Mouse (Mus musculus) hindbrain, embryonic 15.5 days (tissue): ENCODE results near the gene Ttc30a1. TPM values are rescaled to one million over a fixed set of nuclear protein-coding genes. Genes with fewer than 3 reads are reported as not detected.
"Not testable (repeated sequence)": the region's sequence is repeated elsewhere in the genome, so short reads cannot be mapped to it uniquely, and the experiment has no call there.

Experiments
- ATAC-seq: fragments of 200-750 bp; cut with Nextera tagmentation; 2 replicates; pipeline ENCODE4 v1.8.0; 2017; ENCODE audit warnings: low read depth, moderate number of reproducible peaks, moderate TSS enrichment; ENCODE audit not compliant: low FRiP score
- H3K27ac ChIP-seq: fragments of 300-500 bp; sonication (generic); replicated peaks from 2 replicates; pipeline ENCODE4 v1.5.1; 2015; ENCODE audit warnings: mild to moderate bottlenecking, inconsistent platforms
- H3K27me3 ChIP-seq: fragments of 300-500 bp; sonication (generic); 2 replicates; pipeline ENCODE4 v1.6.1; 2015; ENCODE audit warnings: control low read depth, inconsistent platforms
- H3K36me3 ChIP-seq: fragments of 300-500 bp; sonication (generic); 2 replicates; pipeline ENCODE4 v1.6.1; 2015; ENCODE audit warnings: control low read depth, inconsistent platforms
- H3K4me1 ChIP-seq: fragments of 300-500 bp; sonication (generic); replicated peaks from 2 replicates; pipeline ENCODE4 v1.6.1; 2015; ENCODE audit warnings: control low read depth, inconsistent platforms
- H3K4me2 ChIP-seq: fragments of 300-500 bp; sonication (generic); 2 replicates; pipeline ENCODE4 v1.6.1; 2015; ENCODE audit warnings: moderate library complexity, mild to moderate bottlenecking, inconsistent platforms
- H3K4me3 ChIP-seq: fragments of 300-500 bp; sonication (generic); 2 replicates; pipeline ENCODE4 v1.5.1; 2015; ENCODE audit warnings: mild to moderate bottlenecking, inconsistent platforms
- H3K9ac ChIP-seq: fragments of 300-500 bp; sonication (generic); 2 replicates; pipeline ENCODE4 v1.6.1; 2015; ENCODE audit warnings: inconsistent platforms
- H3K9me3 ChIP-seq: fragments of 300-500 bp; sonication (generic); 2 replicates; pipeline ENCODE4 v1.6.1; 2016; ENCODE audit warnings: control low read depth, inconsistent platforms
- WGBS: fragments of 180-500 bp; shearing (Covaris S2); methylation state at CpG from one replicate; pipeline ENCODE4 v1.1.7; 2015; 5-methylcytosine and 5-hydroxymethylcytosine counted together
- polyA plus RNA-seq: library from polyadenylated mRNA; unstranded; fragments of >200 nt; fragmentation: Nextera tagmentation; extraction: Ambion mirVana; gene quantifications from 2 replicates; pipeline ENCODE4 v1.2.1, GENCODE M21; 2015

The Ttc30a1 gene
- polyA plus RNA-seq, 1 experiment from 2014 or later: 7.3 TPM

DNA sequence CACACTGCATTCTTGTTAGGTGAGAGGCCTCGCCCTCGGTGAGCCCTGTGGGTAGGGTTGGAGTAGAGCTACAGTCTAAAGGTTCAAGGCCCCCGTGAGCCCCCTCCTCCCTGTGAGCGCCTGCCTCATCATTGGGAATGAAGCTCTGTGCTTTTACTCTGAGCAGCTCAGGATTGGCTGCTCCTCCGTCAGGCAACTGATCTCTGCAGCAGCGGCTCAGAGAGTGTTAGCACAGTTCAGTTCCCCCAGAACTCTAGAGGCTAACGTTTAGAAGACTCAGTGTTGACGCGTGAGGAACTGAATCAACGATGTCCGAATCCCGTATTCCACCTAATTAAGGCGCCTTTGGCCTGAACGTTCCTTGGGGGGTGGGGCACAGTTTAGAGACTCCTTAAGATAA lies 26.1 kb downstream of the Ttc30a1 start:
- Histone ChIP-seq H3K9me3 (no peaks in the 10 kb centered on the region), H3K4me1 (peaks cover 23% of the 10 kb centered on the region), H3K4me3 (no peak overlapping the region), H3K27ac (no peak overlapping the region), H3K4me2 (no peak overlapping the region), H3K36me3 (no peaks in the 10 kb centered on the region), H3K9ac (no peak overlapping the region), H3K27me3 (no peaks in the 10 kb centered on the region)
- ATAC-seq: no peak
- 56% methylated on average over 14 of the region's 14 CpGs for WGBS

DNA sequence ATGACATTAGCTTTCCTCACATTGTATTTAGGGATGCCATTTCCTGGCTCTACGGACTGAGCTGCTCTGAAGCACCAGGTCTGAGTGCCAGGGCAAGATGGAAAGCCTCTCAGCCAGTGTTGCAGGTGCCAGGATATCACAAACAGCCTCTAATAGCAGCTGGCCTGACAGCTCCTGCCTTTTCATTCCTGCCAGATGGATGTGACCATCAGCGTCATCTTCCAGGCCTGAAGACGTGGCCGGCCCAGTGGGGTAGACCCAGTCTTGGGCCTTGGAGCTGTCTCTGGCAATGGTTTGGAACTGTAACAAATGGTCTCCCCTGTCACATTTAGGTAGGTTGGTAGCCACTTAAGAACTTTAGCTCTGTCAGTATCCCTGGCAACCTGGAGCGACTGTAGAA lies 28.4 kb downstream of the Ttc30a1 start:
- no peak for ATAC-seq
- 87% methylated on average over 5 of the region's 5 CpGs for WGBS

GRCm38 (mm10) chr2:75950685-75951084 lies 31.1 kb downstream of the Ttc30a1 start:
- no peaks in the 10 kb centered on the region for H3K27me3 ChIP-seq
- H3K36me3 ChIP-seq: no peaks in the 10 kb centered on the region
- H3K4me3 ChIP-seq: no peak overlapping the region
- no peak overlapping the region for H3K9ac ChIP-seq
- H3K9me3 ChIP-seq: no peaks in the 10 kb centered on the region
- H3K4me2 ChIP-seq: no peak overlapping the region
- no peaks in the 10 kb centered on the region for H3K4me1 ChIP-seq
- WGBS: 92% methylated on average over 8 of the region's 8 CpGs
- no peak overlapping the region for H3K27ac ChIP-seq
- ATAC-seq: no peak

More for the DNA sequence above, 28.4 kb downstream of the Ttc30a1 start:
- no peaks in the 10 kb centered on the region for H3K36me3 ChIP-seq
- H3K27ac ChIP-seq: no peak overlapping the region
- H3K4me3 ChIP-seq: no peak overlapping the region
- H3K4me2 ChIP-seq: no peak overlapping the region
- H3K4me1 ChIP-seq: peaks cover 1% of the 10 kb centered on the region; the same call in 1 of the 2 replicates
- H3K9me3 ChIP-seq: no peaks in the 10 kb centered on the region
- H3K9ac ChIP-seq: no peak overlapping the region
- no peaks in the 10 kb centered on the region for H3K27me3 ChIP-seq

DNA sequence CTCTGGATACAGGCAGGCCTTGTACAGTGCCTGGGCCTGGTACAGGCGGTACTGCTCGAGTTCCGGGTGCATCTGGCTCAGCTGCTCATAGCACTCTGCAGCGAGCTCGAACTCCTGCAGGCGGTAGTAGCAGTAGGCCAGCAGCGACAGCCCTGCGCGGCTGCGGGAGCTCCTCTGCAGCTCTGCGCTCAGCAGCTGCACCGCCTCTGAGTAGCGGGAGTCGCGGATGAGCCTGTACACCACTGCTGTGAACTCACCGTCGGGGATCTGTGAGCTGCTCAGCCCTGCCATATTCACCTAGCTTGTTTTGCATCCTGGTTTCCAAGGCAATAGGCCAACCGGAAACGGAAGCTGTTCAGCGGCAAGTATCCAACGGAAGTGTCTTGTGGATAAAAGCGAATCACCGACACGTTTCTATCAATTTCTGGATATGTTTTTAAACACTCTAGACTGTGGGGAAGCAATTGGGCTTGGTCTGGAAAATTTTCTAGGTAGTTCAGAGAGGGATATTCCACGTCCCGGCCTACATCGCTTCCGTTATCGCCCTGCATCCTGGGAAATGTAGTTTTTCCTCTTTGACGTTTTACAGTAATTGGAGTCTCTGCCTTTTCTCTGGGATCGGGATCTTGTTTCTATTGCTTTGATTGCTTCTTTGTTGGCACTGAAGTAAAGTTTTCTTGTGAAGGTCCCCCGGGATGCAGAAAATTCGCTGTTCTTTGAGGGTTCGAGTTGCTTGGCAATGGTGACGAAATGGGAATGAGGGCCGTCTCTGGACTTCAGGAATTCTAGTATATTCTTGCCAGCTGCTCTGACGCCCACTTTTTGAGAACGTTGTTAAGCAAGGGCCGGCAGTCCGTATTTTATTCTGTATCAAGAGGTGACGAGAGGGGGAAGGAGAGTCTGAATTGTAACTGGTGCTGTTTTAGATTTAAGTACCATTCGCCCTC lies 43.4 kb downstream of the Ttc30a1 start, which contains the start of gene Ttc30b:
Ttc30b (minus strand) TSS at position 469 of the 947 bp plus-strand sequence.
- H3K27me3 ChIP-seq: no peaks in the 10 kb centered on the region
- H3K36me3 ChIP-seq: no peaks in the 10 kb centered on the region
- H3K27ac ChIP-seq: peak within 1 kb of the TSS; percentile 92
- H3K4me1 ChIP-seq: peaks cover 4% of the 10 kb centered on the region; the same call in 1 of the 2 replicates
- 3% methylated on average over 39 of the region's 42 CpGs for WGBS
- peak; percentile 93 for ATAC-seq
- H3K4me2 ChIP-seq: peak within 1 kb of the TSS; percentile 57
- H3K9ac ChIP-seq: peak within 1 kb of the TSS; percentile 35
- no peaks in the 10 kb centered on the region for H3K9me3 ChIP-seq
- H3K4me3 ChIP-seq: peak within 1 kb of the TSS; percentile 55

- H3K4me2 ChIP-seq: peak overlapping the region; percentile 57
- peak overlapping the region; percentile 35; the same call in 1 of the 2 replicates for H3K9ac ChIP-seq
- peak overlapping the region; percentile 55 for H3K4me3 ChIP-seq
- not testable (repeated sequence) for H3K27me3 ChIP-seq, H3K4me1 ChIP-seq, H3K36me3 ChIP-seq, H3K9me3 ChIP-seq
- H3K27ac ChIP-seq: peak overlapping the region; percentile 92
- peak; percentile 31; the same call in 1 of the 2 replicates for ATAC-seq
- 72% methylated on average over 16 of the region's 17 CpGs for WGBS
These were observed 44.1 kb downstream of the Ttc30a1 start for GRCm38 (mm10) chr2:75937520-75938116.

DNA sequence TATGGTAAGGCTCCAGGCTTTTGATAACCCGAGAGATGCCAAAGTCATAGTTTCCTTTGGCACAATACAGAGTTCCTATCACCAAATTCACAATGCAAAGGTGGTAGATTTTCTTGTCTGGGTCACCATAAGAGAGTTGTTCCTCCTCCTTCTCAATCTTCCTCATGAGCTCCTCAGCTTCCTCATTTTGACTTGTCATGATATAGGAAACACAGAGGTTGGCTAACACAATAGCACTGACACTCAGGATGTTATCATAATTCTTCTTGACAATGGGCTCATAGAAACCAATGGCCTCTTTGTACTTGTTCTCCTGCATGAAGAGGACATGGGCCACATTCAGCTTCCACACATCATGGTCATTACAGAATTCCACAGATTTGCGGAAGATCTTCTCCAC lies 45.1 kb downstream of the Ttc30a1 start:
- not testable (repeated sequence) for H3K9ac ChIP-seq, H3K4me3 ChIP-seq

DNA sequence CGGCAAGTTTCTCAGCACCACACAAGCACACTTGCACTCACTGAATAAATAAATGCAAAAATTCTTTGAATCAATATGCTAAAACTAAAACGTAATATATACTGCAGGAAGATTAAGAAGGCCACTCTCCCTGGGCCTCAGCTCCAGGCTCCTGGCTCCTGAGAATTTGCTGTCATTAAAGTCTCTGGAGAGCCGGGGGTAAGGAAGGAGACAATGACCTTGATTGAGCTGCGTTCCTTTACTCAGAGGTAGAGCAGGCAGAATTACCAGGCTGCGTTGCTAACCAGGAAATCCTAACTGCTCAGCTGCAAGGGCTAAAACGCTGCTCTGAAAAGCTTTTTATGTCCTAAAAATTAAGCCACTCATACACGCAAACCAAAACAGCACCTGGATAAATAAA lies 48.2 kb downstream of the Ttc30a1 start:
- H3K4me2 ChIP-seq: no peak overlapping the region
- no peak overlapping the region for H3K4me3 ChIP-seq
- H3K27me3 ChIP-seq: no peaks in the 10 kb centered on the region
- H3K9me3 ChIP-seq: no peaks in the 10 kb centered on the region
- ATAC-seq: no peak
- 47% methylated on average over 7 of the region's 7 CpGs for WGBS
- H3K36me3 ChIP-seq: no peaks in the 10 kb centered on the region
- peaks cover 4% of the 10 kb centered on the region; the same call in 1 of the 2 replicates for H3K4me1 ChIP-seq
- no peak overlapping the region for H3K9ac ChIP-seq
- peak overlapping the region; percentile 26; the same call in 1 of the 2 replicates for H3K27ac ChIP-seq

More for the DNA sequence above, 45.1 kb downstream of the Ttc30a1 start:
- H3K27me3 ChIP-seq, H3K4me1 ChIP-seq, H3K9me3 ChIP-seq, H3K4me2 ChIP-seq, H3K36me3 ChIP-seq, ATAC-seq, H3K27ac ChIP-seq: not testable (repeated sequence)
- WGBS: 100% methylated on average over 2 of the region's 2 CpGs

DNA sequence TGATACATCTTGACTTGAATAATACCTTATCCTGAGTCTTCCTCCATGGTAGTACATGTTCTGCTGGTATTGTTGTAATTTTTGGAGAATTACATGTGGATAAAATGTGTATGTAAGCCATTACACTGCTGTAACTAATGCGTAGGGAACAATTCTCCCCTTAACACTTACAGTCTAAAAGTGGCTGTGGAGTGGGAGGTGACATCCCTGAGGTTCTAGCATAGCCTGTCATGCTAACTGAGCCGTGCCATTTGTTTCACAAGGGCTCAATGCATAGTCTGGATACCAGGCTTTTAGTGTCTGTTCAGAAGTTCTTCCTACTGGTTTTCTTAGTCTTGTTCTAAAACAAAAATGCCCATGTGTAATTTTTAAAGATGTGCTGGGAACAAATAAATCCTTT lies 50.8 kb downstream of the Ttc30a1 start:
- ATAC-seq: no peak
- H3K4me2 ChIP-seq: no peak overlapping the region
- H3K4me1 ChIP-seq: no peaks in the 10 kb centered on the region
- H3K4me3 ChIP-seq: no peak overlapping the region
- no peak overlapping the region for H3K9ac ChIP-seq
- no peaks in the 10 kb centered on the region for H3K9me3 ChIP-seq
- H3K36me3 ChIP-seq: peaks cover 5% of the 10 kb centered on the region; the same call in 1 of the 2 replicates
- WGBS: 94% methylated on average over 2 of the region's 2 CpGs
- no peaks in the 10 kb centered on the region for H3K27me3 ChIP-seq
- H3K27ac ChIP-seq: no peak overlapping the region

DNA sequence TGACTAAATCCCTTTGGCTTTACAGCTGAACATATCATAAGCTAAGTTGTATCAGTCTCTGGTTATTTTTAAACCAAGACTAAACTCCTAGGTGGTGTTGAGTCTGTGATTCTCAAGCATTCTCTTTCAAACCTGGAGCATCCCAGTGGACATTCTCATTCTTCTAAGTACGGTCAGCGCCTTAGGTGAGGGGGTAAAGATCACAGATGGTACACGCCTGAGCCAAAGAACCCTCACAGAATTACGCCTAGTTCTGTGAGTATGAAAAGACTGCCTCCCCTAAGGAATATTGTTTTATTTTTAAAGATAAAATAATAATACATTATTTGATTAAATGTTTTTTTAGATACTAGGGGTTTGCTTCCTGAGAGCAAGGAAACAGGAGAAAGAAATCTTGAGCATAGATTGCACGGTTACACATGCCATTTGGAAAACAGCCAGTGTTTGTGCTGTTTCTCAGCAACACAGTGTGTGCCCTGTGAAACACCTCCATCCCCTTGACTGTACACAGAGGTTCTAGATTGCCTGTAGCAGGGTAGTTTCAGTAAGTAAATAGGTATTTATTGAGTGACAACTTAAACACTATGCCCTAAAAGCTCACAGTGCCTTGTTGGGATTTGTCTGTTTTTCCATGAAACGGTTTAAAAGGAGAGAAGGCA lies 51.9 kb downstream of the Ttc30a1 start:
- Histone ChIP-seq H3K9me3 (no peaks in the 10 kb centered on the region), H3K4me1 (no peaks in the 10 kb centered on the region), H3K27ac (no peak overlapping the region), H3K27me3 (no peaks in the 10 kb centered on the region), H3K9ac (no peak overlapping the region), H3K4me3 (no peak overlapping the region), H3K4me2 (no peak overlapping the region), H3K36me3 (peaks cover 5% of the 10 kb centered on the region; the same call in 1 of the 2 replicates)
- no peak for ATAC-seq
- WGBS: 86% methylated on average over 6 of the region's 6 CpGs

DNA sequence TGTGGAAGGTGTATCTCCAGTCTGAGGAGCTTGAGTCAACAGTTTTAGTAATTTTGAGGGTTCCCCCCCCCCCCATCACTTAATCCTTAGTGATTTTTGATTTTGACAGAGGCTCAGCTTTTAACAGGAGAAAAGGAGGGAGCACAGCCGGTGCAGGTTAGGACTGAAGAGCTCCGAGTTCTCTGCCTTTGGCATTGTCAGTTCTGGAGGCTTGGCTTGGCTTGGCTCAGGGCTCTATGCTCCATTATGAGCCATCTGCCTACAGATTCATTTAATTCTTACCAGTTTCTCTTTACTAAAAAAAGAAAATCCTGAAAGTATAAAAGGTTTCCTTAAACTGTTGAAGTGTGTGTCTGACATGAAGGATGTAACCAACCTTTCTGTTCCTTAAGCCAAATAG lies 52.6 kb downstream of the Ttc30a1 start:
- peaks cover 5% of the 10 kb centered on the region; the same call in 1 of the 2 replicates for H3K36me3 ChIP-seq
- H3K27me3 ChIP-seq: no peaks in the 10 kb centered on the region
- H3K4me3 ChIP-seq: no peak overlapping the region
- no peaks in the 10 kb centered on the region for H3K9me3 ChIP-seq
- WGBS: 81% methylated on average over 2 of the region's 2 CpGs
- ATAC-seq: no peak
- H3K4me2 ChIP-seq: no peak overlapping the region
- H3K27ac ChIP-seq: no peak overlapping the region
- no peak overlapping the region for H3K9ac ChIP-seq
- no peaks in the 10 kb centered on the region for H3K4me1 ChIP-seq
